Mouse (Mus musculus) testis, adult 2 months (tissue): ENCODE results near the gene Helz. TPM values are rescaled to one million over a fixed set of nuclear protein-coding genes. Genes with fewer than 3 reads are reported as not detected.

Experiments
- H3K27ac ChIP-seq: fragments of 200-500 bp; 2 replicates; pipeline ENCODE4 v1.5.1; 2012; ENCODE audit warnings: low read depth, low read length; ENCODE audit not compliant: control insufficient read depth, insufficient read depth
- H3K27me3 ChIP-seq: fragments of 200-500 bp; 2 replicates; pipeline ENCODE4 v1.6.1; 2012; ENCODE audit warnings: mild to moderate bottlenecking, low read length, moderate library complexity; ENCODE audit not compliant: control insufficient read depth, insufficient read depth
- H3K36me3 ChIP-seq: fragments of 200-500 bp; 2 replicates; pipeline ENCODE4 v1.6.1; 2012; ENCODE audit warnings: mild to moderate bottlenecking, low read length; ENCODE audit not compliant: control insufficient read depth, insufficient read depth
- H3K4me1 ChIP-seq: fragments of 200-500 bp; 2 replicates; pipeline ENCODE4 v1.6.1; 2012; ENCODE audit warnings: low read length; ENCODE audit not compliant: control insufficient read depth, insufficient read depth
- H3K4me3 ChIP-seq: fragments of 200-500 bp; 2 replicates; pipeline ENCODE4 v1.5.1; 2012; ENCODE audit warnings: low read depth, mild to moderate bottlenecking, low read length, moderate library complexity, mixed read lengths; ENCODE audit not compliant: control insufficient read depth
- CTCF ChIP-seq: fragments of 200-500 bp; IDR thresholded peaks from 2 replicates; pipeline ENCODE4 v1.5.1; 2012; ENCODE audit warnings: low read depth, mild to moderate bottlenecking, inconsistent platforms, low read length, moderate library complexity; ENCODE audit not compliant: control insufficient read depth, insufficient read depth, insufficient replicate concordance
- POLR2A ChIP-seq: fragments of 200-500 bp; IDR thresholded peaks from 2 replicates; pipeline ENCODE4 v1.6.1; 2012; ENCODE audit warnings: low read depth, mild to moderate bottlenecking, inconsistent platforms, low read length, moderate library complexity; ENCODE audit not compliant: control insufficient read depth
- polyA plus RNA-seq: library from polyadenylated mRNA; depleted of rRNA; stranded (reverse); fragments of >200 nt; gene quantifications from 2 replicates; pipeline ENCODE4 v1.2.3, GENCODE M21; 2012; rRNA removed

The Helz gene
- polyA plus RNA-seq, 1 experiment: 17.2 TPM

DNA sequence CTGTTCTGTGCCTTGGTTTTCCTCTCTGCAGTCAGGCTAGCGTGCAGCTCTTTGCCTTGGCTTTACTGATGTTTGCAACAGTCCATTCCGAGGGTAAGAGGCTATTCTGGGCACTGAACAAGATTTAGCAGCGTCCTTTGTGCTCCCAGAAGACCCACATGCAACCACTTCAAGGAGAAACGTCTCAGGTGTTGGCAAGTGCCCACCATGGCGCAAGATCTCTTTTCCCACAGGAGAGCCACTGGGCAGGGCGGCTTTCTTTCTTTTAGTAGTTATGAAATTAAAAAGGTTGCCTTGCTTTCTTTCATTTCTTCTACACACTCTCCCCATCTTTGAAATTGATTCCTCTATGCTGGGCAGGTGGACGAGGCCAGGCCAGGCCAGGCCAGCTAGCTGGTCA lies 181.4 kb downstream of the Helz start:
- H3K36me3 ChIP-seq: no peaks in the 10 kb centered on the region
- H3K27me3 ChIP-seq: no peaks in the 10 kb centered on the region
- peaks cover 9% of the 10 kb centered on the region for H3K4me1 ChIP-seq
- no peak overlapping the region for H3K27ac ChIP-seq
- no peak overlapping the region for H3K4me3 ChIP-seq
- no peak for TF ChIP-seq CTCF
- no peak for TF ChIP-seq POLR2A

DNA sequence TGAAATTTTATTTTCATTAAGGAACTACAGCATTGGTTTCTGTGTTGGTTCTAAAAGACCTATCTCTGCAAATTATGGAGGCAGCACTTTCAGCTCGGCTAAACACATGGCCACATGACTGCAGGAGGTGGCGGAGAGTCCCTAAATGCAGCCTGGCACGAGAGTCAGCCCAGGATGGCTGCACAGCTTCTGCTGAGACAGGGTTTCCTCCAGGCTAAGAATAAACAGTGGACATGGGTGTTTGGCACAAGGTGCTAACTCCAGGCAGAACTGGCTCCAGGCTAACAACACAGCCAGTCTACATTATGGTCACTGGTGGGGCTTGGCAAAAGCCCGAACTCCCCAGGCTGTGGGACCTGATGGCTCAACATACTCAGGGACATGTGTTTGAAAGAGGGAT lies 183.2 kb downstream of the Helz start:
- H3K4me3 ChIP-seq: no peak overlapping the region
- H3K4me1 ChIP-seq: no peaks in the 10 kb centered on the region
- H3K27ac ChIP-seq: no peak overlapping the region
- H3K27me3 ChIP-seq: no peaks in the 10 kb centered on the region
- no peak for TF ChIP-seq CTCF
- TF ChIP-seq POLR2A: no peak
- no peaks in the 10 kb centered on the region for H3K36me3 ChIP-seq

DNA sequence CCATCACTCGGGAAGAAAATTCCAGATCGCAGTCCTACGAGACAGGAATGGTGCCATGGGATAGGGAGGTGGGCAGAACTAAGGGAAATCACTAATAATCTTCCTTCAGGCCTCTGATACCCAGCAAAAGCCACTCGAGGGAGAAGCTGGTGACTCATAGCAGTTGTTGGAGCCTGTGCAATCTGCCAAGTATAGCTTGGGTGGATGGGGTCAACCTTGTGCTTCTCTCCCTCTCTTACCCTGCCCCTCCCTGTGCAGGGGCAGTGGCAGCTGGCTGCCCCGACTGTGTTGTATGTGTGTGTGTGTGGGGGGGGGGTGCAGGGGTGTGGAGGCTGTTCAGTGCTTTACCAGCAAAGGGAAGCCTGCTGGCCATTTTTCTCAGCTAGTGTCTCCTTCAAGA lies 183.8 kb downstream of the Helz start:
- Histone ChIP-seq H3K27ac (no peak overlapping the region), H3K4me1 (no peaks in the 10 kb centered on the region), H3K4me3 (no peak overlapping the region), H3K36me3 (no peaks in the 10 kb centered on the region), H3K27me3 (no peaks in the 10 kb centered on the region)
- TF ChIP-seq POLR2A (no peak), CTCF (no peak)

DNA sequence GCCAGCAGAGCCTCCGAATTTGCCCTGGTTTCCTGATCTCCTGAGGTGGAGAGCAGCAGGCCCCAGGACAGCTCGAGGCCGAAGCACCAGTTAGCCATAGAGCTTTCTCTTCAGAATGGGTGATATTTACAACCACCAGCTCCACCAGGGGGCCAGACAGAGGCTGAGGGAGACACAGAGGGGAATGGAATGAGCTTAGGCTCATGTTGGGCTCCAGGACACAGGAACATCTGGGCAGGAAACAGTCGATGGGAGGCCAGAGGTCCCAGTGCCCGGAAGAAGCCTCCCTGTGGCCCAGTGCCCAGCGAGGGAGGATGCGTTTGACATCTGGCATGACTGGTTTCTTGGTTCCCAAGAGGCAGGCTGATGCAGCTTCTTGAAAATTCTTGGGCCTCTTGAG lies 186.4 kb downstream of the Helz start:
- Histone ChIP-seq H3K27me3 (no peaks in the 10 kb centered on the region), H3K4me3 (no peak overlapping the region), H3K4me1 (no peaks in the 10 kb centered on the region), H3K27ac (no peak overlapping the region), H3K36me3 (no peaks in the 10 kb centered on the region)
- TF ChIP-seq POLR2A: no peak
- TF ChIP-seq CTCF: no peak

DNA sequence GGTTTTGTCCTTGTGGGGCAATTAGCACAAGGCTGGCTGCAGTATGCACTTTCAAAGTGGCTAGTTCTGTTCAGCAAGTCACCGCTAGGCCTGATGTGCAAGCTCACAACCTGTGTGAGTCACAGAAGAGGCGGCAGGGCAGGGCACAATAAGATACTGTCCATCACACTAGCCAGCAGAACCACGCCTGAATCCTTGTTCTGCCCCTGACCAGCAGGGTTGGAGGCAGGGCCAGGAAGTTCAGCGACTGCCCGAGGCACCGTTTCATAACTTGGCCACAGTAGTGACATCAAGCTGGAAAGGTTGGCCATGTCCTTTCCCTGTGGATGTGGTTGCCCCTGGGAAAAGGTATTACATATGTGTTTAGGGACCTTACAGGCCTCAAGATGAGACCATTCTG lies 190.2 kb downstream of the Helz start:
- Histone ChIP-seq H3K36me3 (no peaks in the 10 kb centered on the region), H3K4me3 (no peak overlapping the region), H3K4me1 (no peaks in the 10 kb centered on the region), H3K27me3 (no peaks in the 10 kb centered on the region), H3K27ac (no peak overlapping the region)
- no peak for TF ChIP-seq CTCF
- no peak for TF ChIP-seq POLR2A

DNA sequence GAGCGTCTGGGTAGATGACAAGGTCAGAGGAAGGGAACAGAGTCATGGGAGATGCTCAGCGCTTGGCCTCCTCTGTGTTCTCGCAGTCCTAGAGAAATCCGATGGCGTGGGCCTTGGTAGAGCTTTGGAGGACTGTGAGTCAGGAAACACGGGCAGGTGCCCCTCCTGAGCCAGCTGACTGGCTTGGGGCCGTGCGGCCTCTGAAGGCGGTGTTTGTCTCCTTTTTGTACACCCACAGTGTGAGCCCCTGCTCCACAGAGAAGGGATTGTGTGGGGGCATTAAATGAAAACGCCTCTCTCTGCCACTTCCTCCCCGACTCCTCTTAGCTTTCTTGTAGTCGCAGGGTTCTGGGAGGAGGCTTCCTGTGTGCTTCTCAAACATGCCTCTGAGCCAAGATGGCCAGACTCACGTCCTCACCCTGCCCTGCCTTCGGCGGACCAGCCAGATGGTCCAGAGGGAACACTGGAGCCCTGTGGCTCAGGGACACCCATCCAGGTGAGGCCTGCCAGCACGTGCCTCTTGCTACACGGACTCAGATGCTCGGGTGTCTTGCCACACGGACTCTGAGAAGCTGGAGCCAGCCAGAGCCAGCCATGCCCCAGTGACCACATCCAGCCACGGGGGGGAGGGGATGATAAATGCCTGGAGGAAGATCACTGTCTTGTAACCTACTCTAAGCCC lies 190.8 kb downstream of the Helz start:
- Histone ChIP-seq H3K27ac (no peak overlapping the region), H3K4me3 (no peak overlapping the region), H3K27me3 (no peaks in the 10 kb centered on the region), H3K4me1 (no peaks in the 10 kb centered on the region), H3K36me3 (no peaks in the 10 kb centered on the region)
- no peak for TF ChIP-seq POLR2A
- no peak for TF ChIP-seq CTCF

DNA sequence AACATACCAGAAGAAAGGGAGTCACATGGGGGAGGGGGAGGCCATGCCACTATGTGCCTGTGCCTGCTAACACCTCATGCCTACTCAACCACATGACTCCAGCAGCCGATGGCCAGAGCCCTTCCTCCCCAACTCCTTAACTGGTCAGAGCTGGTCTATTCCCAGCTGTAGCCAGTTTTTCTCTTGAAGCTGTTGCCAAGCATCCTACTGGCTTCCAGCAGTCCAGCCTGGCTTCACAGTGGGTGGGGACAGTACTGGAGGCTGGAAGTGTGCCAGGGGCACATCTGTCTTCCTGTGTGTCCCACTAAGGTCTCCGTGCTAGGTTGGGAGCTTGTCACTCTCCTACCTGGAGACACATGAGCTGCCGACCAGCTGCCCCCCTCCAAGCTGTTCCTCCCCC lies 195.4 kb downstream of the Helz start:
- no peak overlapping the region for H3K4me3 ChIP-seq
- no peak overlapping the region for H3K27ac ChIP-seq
- no peak for TF ChIP-seq POLR2A
- no peak for TF ChIP-seq CTCF
- no peaks in the 10 kb centered on the region for H3K4me1 ChIP-seq
- H3K36me3 ChIP-seq: no peaks in the 10 kb centered on the region
- H3K27me3 ChIP-seq: no peaks in the 10 kb centered on the region

Other genes starting within 250 kb of the Helz start
- gene Pitpnc1, start 77.2 kb upstream of the Helz start, polyA plus RNA-seq: 1.5 and 1.6 TPM in 2 replicates
- gene Psmd12, start 68.4 kb upstream of the Helz start, polyA plus RNA-seq: 25.8 and 28.0 TPM in 2 replicates
- gene Cacng1, start 168.6 kb downstream of the Helz start, polyA plus RNA-seq: 0.23 and 0.32 TPM in 2 replicates
- 2.3 and 2.8 TPM in 2 replicates for gene Cacng4, start 246.6 kb downstream of the Helz start, polyA plus RNA-seq